Mouse (Mus musculus): ENCODE results near the gene Nrde2. TPM values are rescaled to one million over a fixed set of nuclear protein-coding genes. Genes with fewer than 3 reads are reported as not detected.
A peak's percentile ranks its signal among the peaks of the same experiment; 100 is the strongest.

Gene Nrde2
- polyA plus RNA-seq, 2 experiments = 3.6 to 4.1 TPM

GRCm38 (mm10) chr12:100167931-100168871, 8.7 kb upstream of the Nrde2 start:
- no peak overlapping the region for H3K9ac ChIP-seq (replicated peaks)
- peak; percentile 41; the same call in 1 of the 2 replicates for ATAC-seq (ENCODE audit: insufficient read depth)
- TF ChIP-seq EP300 (IDR thresholded peaks at IDR 0.05; ENCODE audit: low read depth) = no peak
- no peak for TF ChIP-seq CTCF (IDR thresholded peaks at IDR 0.05; ENCODE audit: low read depth)
- 6% methylated on average over 27 of the region's 28 CpGs for WGBS (ENCODE audit: insufficient replicate concordance)
- H3K4me2 ChIP-seq (ENCODE audit: low read depth) = peak overlapping the region; percentile 36
- no peaks in the 10 kb centered on the region for H3K9me3 ChIP-seq (ENCODE audit: control insufficient read depth, low read length)
- no peak for DNase-seq (ENCODE audit: low read depth in 3 of 3, low spot score in 3 of 3)
- H3K4me3 ChIP-seq (ENCODE audit: insufficient read depth in 1 of 2, low read depth in 2 of 2, low read length in 2 of 2) = peak overlapping the region in 1 of 2 experiments; percentile 32; a peak in 1 of 4 replicates
- H3K36me3 ChIP-seq (replicated peaks; ENCODE audit: control insufficient read depth, insufficient read depth, low read depth) = no peaks in the 10 kb centered on the region
- no peak overlapping the region for H3K27ac ChIP-seq
- no peaks in the 10 kb centered on the region for H3K4me1 ChIP-seq (replicated peaks; ENCODE audit: control insufficient read depth in 2 of 2, insufficient read depth in 2 of 2, low read length in 1 of 2)
- H3K27me3 ChIP-seq (ENCODE audit: control insufficient read depth, insufficient read depth, low read length) = no peaks in the 10 kb centered on the region

GRCm38 (mm10) chr12:100167502-100167901, 8.0 kb upstream of the Nrde2 start:
- DNase-seq (ENCODE audit: low read depth in 3 of 3, low spot score in 3 of 3) = no peak
- no peaks in the 10 kb centered on the region for H3K9me3 ChIP-seq (ENCODE audit: control insufficient read depth, low read length)
- H3K27me3 ChIP-seq (ENCODE audit: control insufficient read depth, insufficient read depth, low read length) = no peaks in the 10 kb centered on the region
- no peaks in the 10 kb centered on the region for H3K4me1 ChIP-seq (replicated peaks; ENCODE audit: control insufficient read depth in 2 of 2, insufficient read depth in 2 of 2, low read length in 1 of 2)
- no peak overlapping the region for H3K4me3 ChIP-seq (ENCODE audit: insufficient read depth in 1 of 2, low read depth in 2 of 2, low read length in 2 of 2)
- no peak overlapping the region for H3K4me2 ChIP-seq (ENCODE audit: low read depth)
- H3K36me3 ChIP-seq (replicated peaks; ENCODE audit: control insufficient read depth, insufficient read depth, low read depth) = no peaks in the 10 kb centered on the region
- no peak for ATAC-seq (ENCODE audit: insufficient read depth)
- WGBS (ENCODE audit: insufficient replicate concordance) = 45% methylated on average over 1 of the region's 1 CpGs
- H3K27ac ChIP-seq = no peak overlapping the region
- TF ChIP-seq CTCF (IDR thresholded peaks at IDR 0.05; ENCODE audit: low read depth) (no peak), EP300 (IDR thresholded peaks at IDR 0.05; ENCODE audit: low read depth) (no peak)
- H3K9ac ChIP-seq (replicated peaks) = no peak overlapping the region

GRCm38 (mm10) chr12:100166939-100167338, 7.5 kb upstream of the Nrde2 start:
- Histone ChIP-seq H3K9me3 (ENCODE audit: control insufficient read depth, low read length) (no peaks in the 10 kb centered on the region), H3K9ac (replicated peaks) (no peak overlapping the region), H3K36me3 (replicated peaks; ENCODE audit: control insufficient read depth, insufficient read depth, low read depth) (no peaks in the 10 kb centered on the region), H3K27me3 (ENCODE audit: control insufficient read depth, insufficient read depth, low read length) (no peaks in the 10 kb centered on the region), H3K4me2 (ENCODE audit: low read depth) (no peak overlapping the region), H3K4me3 (ENCODE audit: insufficient read depth in 1 of 2, low read depth in 2 of 2, low read length in 2 of 2) (no peak overlapping the region), H3K27ac (no peak overlapping the region), H3K4me1 (replicated peaks; ENCODE audit: control insufficient read depth in 2 of 2, insufficient read depth in 2 of 2, low read length in 1 of 2) (no peaks in the 10 kb centered on the region)
- 72% methylated on average over 8 of the region's 8 CpGs for WGBS (ENCODE audit: insufficient replicate concordance)
- no peak for TF ChIP-seq CTCF (IDR thresholded peaks at IDR 0.05; ENCODE audit: low read depth)
- ATAC-seq (ENCODE audit: insufficient read depth) (no peak), DNase-seq (ENCODE audit: low read depth in 3 of 3, low spot score in 3 of 3) (no peak)

- no peaks in the 10 kb centered on the region for H3K4me1 ChIP-seq (replicated peaks; ENCODE audit: control insufficient read depth in 2 of 2, insufficient read depth in 2 of 2, low read length in 1 of 2)
- no peak overlapping the region for H3K9ac ChIP-seq (replicated peaks)
- H3K4me3 ChIP-seq (ENCODE audit: insufficient read depth in 1 of 2, low read depth in 2 of 2, low read length in 2 of 2) = no peak overlapping the region
- DNase-seq (ENCODE audit: low read depth in 3 of 3, low spot score in 3 of 3) (no peak), ATAC-seq (ENCODE audit: insufficient read depth) (no peak)
- H3K27me3 ChIP-seq (ENCODE audit: control insufficient read depth, insufficient read depth, low read length) = no peaks in the 10 kb centered on the region
- 26% methylated on average over 3 of the region's 3 CpGs for WGBS (ENCODE audit: insufficient replicate concordance)
- no peaks in the 10 kb centered on the region for H3K36me3 ChIP-seq (replicated peaks; ENCODE audit: control insufficient read depth, insufficient read depth, low read depth)
- peak; percentile 54 for TF ChIP-seq CTCF (IDR thresholded peaks at IDR 0.05; ENCODE audit: low read depth)
- no peak for TF ChIP-seq EP300 (IDR thresholded peaks at IDR 0.05; ENCODE audit: low read depth)
- no peak overlapping the region for H3K27ac ChIP-seq
- H3K4me2 ChIP-seq (ENCODE audit: low read depth) = no peak overlapping the region
- H3K9me3 ChIP-seq (ENCODE audit: control insufficient read depth, low read length) = no peaks in the 10 kb centered on the region
Measured at GRCm38 (mm10) chr12:100166177-100166576, 6.7 kb upstream of the Nrde2 start.

- no peak overlapping the region for H3K9ac ChIP-seq (replicated peaks)
- no peak overlapping the region for H3K4me2 ChIP-seq (ENCODE audit: low read depth)
- 63% methylated on average over 7 of the region's 7 CpGs for WGBS (ENCODE audit: insufficient replicate concordance)
- H3K4me3 ChIP-seq (ENCODE audit: insufficient read depth in 1 of 2, low read depth in 2 of 2, low read length in 2 of 2) = no peak overlapping the region
- no peak overlapping the region for H3K27ac ChIP-seq
- no peaks in the 10 kb centered on the region for H3K27me3 ChIP-seq (ENCODE audit: control insufficient read depth, insufficient read depth, low read length)
- H3K36me3 ChIP-seq (replicated peaks; ENCODE audit: control insufficient read depth, insufficient read depth, low read depth) = no peaks in the 10 kb centered on the region
- H3K4me1 ChIP-seq (replicated peaks; ENCODE audit: control insufficient read depth in 2 of 2, insufficient read depth in 2 of 2, low read length in 1 of 2) = peaks cover 0 to under 1% of the 10 kb centered on the region in 2 experiments; a peak in 1 of 4 replicates
- no peak for ATAC-seq (ENCODE audit: insufficient read depth)
- no peak for DNase-seq (ENCODE audit: low read depth in 3 of 3, low spot score in 3 of 3)
- TF ChIP-seq CTCF (IDR thresholded peaks at IDR 0.05; ENCODE audit: low read depth) (no peak), EP300 (IDR thresholded peaks at IDR 0.05; ENCODE audit: low read depth) (no peak)
- H3K9me3 ChIP-seq (ENCODE audit: control insufficient read depth, low read length) = no peaks in the 10 kb centered on the region
Measured at GRCm38 (mm10) chr12:100164991-100165500, 5.6 kb upstream of the Nrde2 start.
